Mouse (Mus musculus) yolk sac, embryonic 10.5 days (tissue): ENCODE data around the gene Zfp523.

ENCODE experiments used
- DNase-seq: peaks from one replicate; pipeline ENCODE4 v3.0.0-alpha.2; 2017; ENCODE audit warnings: low spot score

Gene Zfp523

DNA sequence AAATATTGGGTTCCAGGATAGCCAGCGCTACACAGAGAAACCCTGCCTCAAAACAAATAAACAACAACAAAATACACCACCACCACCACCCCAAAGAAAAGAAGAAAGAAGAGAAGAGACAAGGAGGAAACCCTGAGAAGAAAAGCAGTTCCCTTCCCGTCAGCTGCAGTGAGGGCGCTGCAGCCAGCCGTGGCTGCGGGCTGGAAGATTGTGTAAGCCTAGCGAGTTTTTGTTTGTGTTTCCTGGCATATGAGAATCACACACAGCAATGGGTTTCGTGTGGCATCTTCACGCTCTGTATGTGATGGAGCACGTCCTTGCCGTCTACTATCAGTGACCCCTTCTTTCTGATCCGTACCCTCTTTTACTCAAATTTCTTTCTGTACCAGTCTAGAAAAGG is 69.7 kb downstream of the Zfp523 start:
- DNase-seq = no peak

DNA sequence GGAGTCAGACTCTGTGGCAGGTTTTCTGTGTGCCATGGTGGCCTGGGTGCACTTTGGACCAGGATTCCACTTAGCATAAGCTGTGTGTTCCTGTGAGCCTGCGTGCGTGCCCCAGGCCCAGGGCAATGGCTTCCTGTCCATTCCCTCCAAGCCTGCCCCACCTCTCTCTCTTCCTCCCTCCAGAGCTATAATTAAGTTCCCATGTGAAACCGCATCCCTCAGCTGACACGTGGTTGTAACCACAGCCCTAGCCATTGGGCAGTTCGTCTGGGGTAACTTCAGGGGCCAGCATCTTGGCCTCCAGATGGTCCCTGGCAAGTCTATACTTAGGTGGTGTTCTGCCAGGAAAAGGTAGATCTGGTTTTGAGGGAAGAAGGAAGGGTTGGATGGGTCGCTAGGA is 70.7 kb downstream of the Zfp523 start:
- DNase-seq = no peak

DNA sequence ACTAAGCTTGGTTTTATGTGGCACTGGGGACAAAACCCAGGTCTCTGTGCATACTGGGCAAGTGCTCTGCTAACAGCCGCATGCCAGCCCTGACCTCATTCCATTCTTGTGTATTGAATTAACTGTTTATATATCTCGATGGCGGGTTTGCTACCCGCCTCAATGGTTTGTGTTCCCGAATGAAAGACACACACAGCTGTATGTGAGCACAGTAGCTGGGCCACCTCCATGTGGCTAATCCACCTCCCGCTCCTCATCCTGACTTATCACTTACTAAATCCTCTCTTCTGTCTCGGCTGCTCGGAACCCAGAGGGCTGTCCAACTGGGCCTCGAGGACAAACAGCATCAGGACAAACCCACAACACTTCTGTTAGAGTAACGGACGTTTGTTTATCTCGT is 72.1 kb downstream of the Zfp523 start:
- no peak for DNase-seq

DNA sequence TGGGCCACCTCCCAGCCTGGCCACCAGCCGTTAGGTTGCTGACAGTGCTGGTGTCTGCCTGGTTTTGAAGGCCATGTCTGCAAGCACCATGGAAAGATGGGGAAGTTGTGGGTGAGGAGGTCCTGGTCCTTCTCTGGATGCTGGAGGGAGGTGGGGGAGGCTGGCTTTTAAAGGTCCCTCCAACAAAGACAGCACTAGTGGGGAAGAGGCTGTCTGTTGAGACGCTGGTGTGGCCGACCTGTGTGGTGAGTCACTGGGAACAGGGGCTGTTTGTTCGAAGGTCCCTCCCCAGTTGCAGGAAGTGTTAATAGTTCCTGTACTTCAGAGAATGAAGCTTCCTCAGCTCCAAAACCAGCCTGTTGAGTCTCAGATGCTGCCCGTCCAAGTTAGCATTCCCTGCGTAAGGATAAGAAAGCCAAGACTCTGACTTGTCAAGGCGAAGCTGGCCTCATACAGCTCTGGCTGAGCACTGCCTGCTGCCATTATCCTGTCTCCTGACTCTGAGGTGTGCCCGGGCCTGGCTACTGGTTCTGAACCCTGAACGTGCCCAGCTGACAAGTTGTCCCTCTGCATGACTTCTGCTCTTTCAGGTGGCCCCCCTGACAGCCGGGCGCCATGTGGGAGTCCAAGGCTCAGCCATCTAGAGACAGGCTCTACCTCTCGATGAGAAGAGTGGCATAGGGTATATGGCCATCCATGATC is 74.8 kb downstream of the Zfp523 start:
- DNase-seq = no peak

DNA sequence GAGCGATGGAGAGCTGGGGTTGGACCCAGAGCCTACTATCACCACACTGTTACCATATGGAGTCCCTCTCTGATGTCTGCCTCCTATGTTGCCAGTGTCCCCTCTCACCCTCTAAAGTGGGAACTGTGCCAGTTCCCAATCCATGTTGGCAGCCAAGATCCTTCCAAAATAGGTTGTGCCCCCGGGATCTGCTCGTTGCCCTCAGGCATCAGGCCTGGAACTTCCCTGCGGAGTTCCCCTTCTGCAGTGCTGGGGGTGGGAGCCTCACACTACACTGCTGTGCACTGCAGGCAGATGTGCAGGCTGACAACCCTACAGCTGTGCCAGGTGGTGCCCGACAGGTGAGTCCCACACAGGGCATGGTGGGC is 75.3 kb downstream of the Zfp523 start:
- no peak for DNase-seq

DNA sequence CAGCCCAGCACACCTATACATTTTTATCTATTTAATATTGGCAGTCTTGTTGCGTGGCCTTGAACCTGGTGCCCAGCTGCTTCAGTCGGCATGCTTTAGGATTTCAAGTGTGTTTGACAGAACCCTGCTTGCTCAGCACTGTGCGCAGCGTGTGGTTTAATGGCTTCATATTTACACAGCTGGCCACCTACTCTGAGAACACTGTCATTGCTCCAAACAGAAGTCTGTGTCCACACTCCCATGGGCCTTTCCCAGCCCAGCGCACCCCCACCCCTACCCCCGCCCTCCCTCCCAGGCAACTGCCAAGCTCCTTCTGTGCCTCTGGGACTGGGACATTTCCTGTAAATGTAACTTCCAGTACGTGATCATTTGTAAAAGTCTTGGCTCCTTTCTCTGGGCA is 76.3 kb downstream of the Zfp523 start:
- DNase-seq = no peak

DNA sequence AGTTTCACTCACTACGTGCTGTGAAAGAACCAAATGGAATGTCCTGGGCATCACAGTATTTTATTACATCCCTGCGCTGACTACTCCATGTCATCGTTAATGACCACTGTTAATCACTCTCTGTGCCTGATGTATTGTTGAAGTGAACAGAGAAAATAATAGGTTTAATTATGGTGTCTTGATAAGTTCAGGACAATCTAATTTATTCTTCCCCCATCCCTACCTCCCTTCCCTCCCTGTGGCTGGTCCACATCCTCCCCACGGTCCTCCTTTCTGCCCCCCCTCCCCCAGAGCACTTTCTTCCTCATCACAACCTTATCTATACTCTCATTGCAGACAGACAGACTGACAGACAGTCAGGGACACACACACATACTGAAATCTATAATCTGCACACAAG is 77.9 kb downstream of the Zfp523 start:
- DNase-seq = no peak
